Mouse (Mus musculus): ENCODE measurements around the gene Zfp518b. TPM values are rescaled to one million over a fixed set of nuclear protein-coding genes. Genes with fewer than 3 reads are reported as not detected.

Gene Zfp518b
- polyA plus RNA-seq, 1 experiment, result 0.93 TPM

DNA sequence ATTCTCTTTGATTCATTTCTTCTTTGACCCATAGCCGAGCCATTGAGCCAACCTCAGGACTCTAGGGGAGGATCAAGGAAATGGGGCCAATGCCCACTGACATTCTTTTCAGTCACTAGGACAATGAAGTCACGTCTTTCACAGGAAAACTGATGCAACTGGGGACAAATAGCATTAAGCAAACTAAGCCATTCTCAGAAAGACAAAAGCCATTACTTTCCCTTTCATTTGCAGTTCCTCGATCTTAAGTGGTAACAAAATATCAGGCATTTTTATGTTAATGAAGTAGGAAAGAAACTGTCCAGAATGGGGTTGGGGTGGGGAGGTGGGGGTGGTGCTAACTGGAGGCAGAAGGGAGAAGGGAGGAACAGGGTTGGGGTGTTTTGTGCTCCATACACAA lies 13.4 kb upstream of the Zfp518b start:
- DNase-seq, result no peak
- no peaks in the 10 kb centered on the region for H3K4me1 ChIP-seq (replicated peaks; ENCODE audit: control insufficient read depth, insufficient read depth, low read length)
- H3K4me3 ChIP-seq (ENCODE audit: control insufficient read depth, insufficient read depth, low read length), result no peak overlapping the region
- 72% methylated on average over 3 of the region's 3 CpGs for WGBS
- no peak for TF ChIP-seq CTCF (IDR thresholded peaks at IDR 0.05; ENCODE audit: borderline replicate concordance, control insufficient read depth, extremely low read depth, insufficient read depth, low read length, poor library complexity)
- H3K27me3 ChIP-seq (ENCODE audit: control insufficient read depth, insufficient read depth, low read length), result no peaks in the 10 kb centered on the region
- no peaks in the 10 kb centered on the region for H3K36me3 ChIP-seq (ENCODE audit: control insufficient read depth, insufficient read depth, low read length)
- H3K27ac ChIP-seq (ENCODE audit: control insufficient read depth, insufficient read depth, low read length), result no peak overlapping the region

DNA sequence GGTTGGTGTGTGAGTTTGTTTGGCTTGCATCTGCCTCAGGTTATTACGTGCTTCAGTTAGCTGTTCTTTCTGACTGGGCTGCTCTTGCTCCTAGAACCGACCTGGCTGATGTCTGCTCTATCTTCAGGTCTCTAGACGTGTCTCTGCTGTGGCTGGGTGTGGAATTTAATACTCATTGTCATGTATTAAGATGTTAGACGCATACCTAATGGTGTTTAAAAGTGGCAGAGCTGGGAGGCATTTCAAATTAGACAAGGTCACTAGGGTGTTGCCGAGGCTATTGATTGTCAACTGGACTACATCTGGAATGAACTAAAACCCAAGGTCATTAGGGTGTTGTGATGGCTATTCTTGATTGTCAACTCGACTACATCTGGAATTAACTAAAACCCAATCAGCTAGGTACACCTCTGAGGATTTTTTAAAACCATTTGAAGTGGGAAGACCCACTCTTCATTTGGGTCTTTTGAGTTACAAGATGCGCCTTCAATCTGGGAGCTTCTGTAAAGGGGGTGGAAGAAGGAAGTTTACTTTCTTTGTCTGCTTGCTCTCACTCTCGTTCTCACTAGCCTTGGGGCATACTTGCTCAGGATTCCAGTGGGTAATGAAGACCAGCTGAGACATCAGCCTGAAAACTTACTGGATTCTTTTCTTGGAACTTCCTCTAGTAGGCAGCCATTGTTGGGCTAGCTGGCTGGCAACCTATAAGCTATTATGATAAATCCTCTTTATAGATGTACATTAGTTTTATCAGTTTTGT lies 12.2 kb upstream of the Zfp518b start:
- TF ChIP-seq CTCF (IDR thresholded peaks at IDR 0.05; ENCODE audit: borderline replicate concordance, control insufficient read depth, extremely low read depth, insufficient read depth, low read length, poor library complexity) (no peak), POLR2A (IDR thresholded peaks at IDR 0.05; ENCODE audit: control insufficient read depth, extremely low read depth, insufficient read depth, low read length, poor library complexity) (no peak)
- Histone ChIP-seq H3K4me1 (replicated peaks; ENCODE audit: control insufficient read depth, insufficient read depth, low read length) (no peaks in the 10 kb centered on the region), H3K4me3 (ENCODE audit: control insufficient read depth, insufficient read depth, low read length) (no peak overlapping the region), H3K27me3 (ENCODE audit: control insufficient read depth, insufficient read depth, low read length) (no peaks in the 10 kb centered on the region), H3K27ac (ENCODE audit: control insufficient read depth, insufficient read depth, low read length) (no peak overlapping the region), H3K36me3 (ENCODE audit: control insufficient read depth, insufficient read depth, low read length) (no peaks in the 10 kb centered on the region)
- DNase-seq, result no peak
- 91% methylated on average over 8 of the region's 8 CpGs for WGBS

DNA sequence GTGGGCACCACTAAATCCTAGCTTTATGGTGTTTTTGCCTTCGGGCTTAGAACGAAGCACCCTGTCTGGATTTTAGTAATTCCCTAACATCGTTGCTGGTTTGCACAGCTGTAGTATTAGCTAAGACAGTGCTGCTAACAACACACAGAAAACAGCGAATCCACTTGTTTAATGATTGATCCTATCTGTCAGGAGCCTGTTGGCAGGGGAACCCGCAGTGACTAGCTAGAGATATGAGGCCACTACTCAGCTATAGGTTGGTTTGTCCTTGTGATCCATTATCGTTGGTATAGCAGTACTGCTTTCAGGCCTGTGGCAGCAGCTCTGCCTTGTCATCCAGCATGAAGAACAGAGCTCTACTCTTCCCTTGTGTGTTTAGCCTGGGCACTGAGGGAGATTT lies 8.2 kb upstream of the Zfp518b start:
- DNase-seq, result no peak
- Histone ChIP-seq H3K4me1 (replicated peaks; ENCODE audit: control insufficient read depth, insufficient read depth, low read length) (no peaks in the 10 kb centered on the region), H3K36me3 (ENCODE audit: control insufficient read depth, insufficient read depth, low read length) (no peaks in the 10 kb centered on the region), H3K4me3 (ENCODE audit: control insufficient read depth, insufficient read depth, low read length) (no peak overlapping the region), H3K27ac (ENCODE audit: control insufficient read depth, insufficient read depth, low read length) (no peak overlapping the region), H3K27me3 (ENCODE audit: control insufficient read depth, insufficient read depth, low read length) (no peaks in the 10 kb centered on the region)
- WGBS, result 93% methylated on average over 6 of the region's 6 CpGs
- TF ChIP-seq CTCF (IDR thresholded peaks at IDR 0.05; ENCODE audit: borderline replicate concordance, control insufficient read depth, extremely low read depth, insufficient read depth, low read length, poor library complexity) (no peak), POLR2A (IDR thresholded peaks at IDR 0.05; ENCODE audit: control insufficient read depth, extremely low read depth, insufficient read depth, low read length, poor library complexity) (no peak)

- H3K36me3 ChIP-seq (ENCODE audit: control insufficient read depth, insufficient read depth, low read length), result no peaks in the 10 kb centered on the region
- no peak for DNase-seq
- no peak overlapping the region for H3K4me3 ChIP-seq (ENCODE audit: control insufficient read depth, insufficient read depth, low read length)
- peaks cover 5% of the 10 kb centered on the region for H3K4me1 ChIP-seq (replicated peaks; ENCODE audit: control insufficient read depth, insufficient read depth, low read length)
- H3K27ac ChIP-seq (ENCODE audit: control insufficient read depth, insufficient read depth, low read length), result no peak overlapping the region
- TF ChIP-seq CTCF (IDR thresholded peaks at IDR 0.05; ENCODE audit: borderline replicate concordance, control insufficient read depth, extremely low read depth, insufficient read depth, low read length, poor library complexity) (no peak), POLR2A (IDR thresholded peaks at IDR 0.05; ENCODE audit: control insufficient read depth, extremely low read depth, insufficient read depth, low read length, poor library complexity) (no peak)
- no peaks in the 10 kb centered on the region for H3K27me3 ChIP-seq (ENCODE audit: control insufficient read depth, insufficient read depth, low read length)
- WGBS, result 94% methylated on average over 6 of the region's 6 CpGs
These were observed 4.6 kb upstream of the Zfp518b start for GRCm38 (mm10) chr5:38689186-38689585.

- DNase-seq, result no peak
- no peak overlapping the region for H3K27ac ChIP-seq (ENCODE audit: control insufficient read depth, insufficient read depth, low read length)
- WGBS, result 97% methylated on average over 1 of the region's 1 CpGs
- no peak for TF ChIP-seq POLR2A (IDR thresholded peaks at IDR 0.05; ENCODE audit: control insufficient read depth, extremely low read depth, insufficient read depth, low read length, poor library complexity)
- TF ChIP-seq CTCF (IDR thresholded peaks at IDR 0.05; ENCODE audit: borderline replicate concordance, control insufficient read depth, extremely low read depth, insufficient read depth, low read length, poor library complexity), result no peak
- H3K4me3 ChIP-seq (ENCODE audit: control insufficient read depth, insufficient read depth, low read length), result no peak overlapping the region
- H3K36me3 ChIP-seq (ENCODE audit: control insufficient read depth, insufficient read depth, low read length), result no peaks in the 10 kb centered on the region
- peaks cover 5% of the 10 kb centered on the region for H3K4me1 ChIP-seq (replicated peaks; ENCODE audit: control insufficient read depth, insufficient read depth, low read length)
- H3K27me3 ChIP-seq (ENCODE audit: control insufficient read depth, insufficient read depth, low read length), result no peaks in the 10 kb centered on the region
These were observed 3.1 kb upstream of the Zfp518b start for GRCm38 (mm10) chr5:38687694-38688093.

DNA sequence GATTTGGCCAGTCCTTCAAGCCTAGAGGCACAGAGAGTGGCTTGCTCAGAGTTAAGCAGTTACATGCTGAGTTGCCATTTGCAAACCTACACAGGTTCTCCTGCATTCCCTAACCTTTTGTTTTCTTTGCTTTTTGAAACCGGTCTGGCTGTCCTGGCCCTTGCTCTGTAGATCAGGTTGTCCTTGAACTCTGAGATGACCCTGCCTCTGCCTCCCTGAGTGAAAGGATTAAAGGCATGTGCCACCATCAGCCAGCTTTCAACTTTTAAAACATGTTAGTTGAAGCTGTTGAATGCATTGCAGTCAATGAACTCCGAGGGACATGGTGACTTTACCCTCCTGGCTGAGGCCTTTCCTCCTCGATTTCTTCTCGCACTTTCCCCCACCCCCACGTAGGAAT lies 25.8 kb downstream of the Zfp518b start:
- no peak for TF ChIP-seq POLR2A (IDR thresholded peaks at IDR 0.05; ENCODE audit: control insufficient read depth, extremely low read depth, insufficient read depth, low read length, poor library complexity)
- TF ChIP-seq CTCF (IDR thresholded peaks at IDR 0.05; ENCODE audit: borderline replicate concordance, control insufficient read depth, extremely low read depth, insufficient read depth, low read length, poor library complexity), result no peak
- 93% methylated on average over 5 of the region's 5 CpGs for WGBS
- Histone ChIP-seq H3K36me3 (ENCODE audit: control insufficient read depth, insufficient read depth, low read length) (no peaks in the 10 kb centered on the region), H3K27ac (ENCODE audit: control insufficient read depth, insufficient read depth, low read length) (no peak overlapping the region), H3K27me3 (ENCODE audit: control insufficient read depth, insufficient read depth, low read length) (no peaks in the 10 kb centered on the region), H3K4me3 (ENCODE audit: control insufficient read depth, insufficient read depth, low read length) (no peak overlapping the region), H3K4me1 (replicated peaks; ENCODE audit: control insufficient read depth, insufficient read depth, low read length) (no peaks in the 10 kb centered on the region; the same call in 1 of the 2 replicates)
- DNase-seq, result no peak

DNA sequence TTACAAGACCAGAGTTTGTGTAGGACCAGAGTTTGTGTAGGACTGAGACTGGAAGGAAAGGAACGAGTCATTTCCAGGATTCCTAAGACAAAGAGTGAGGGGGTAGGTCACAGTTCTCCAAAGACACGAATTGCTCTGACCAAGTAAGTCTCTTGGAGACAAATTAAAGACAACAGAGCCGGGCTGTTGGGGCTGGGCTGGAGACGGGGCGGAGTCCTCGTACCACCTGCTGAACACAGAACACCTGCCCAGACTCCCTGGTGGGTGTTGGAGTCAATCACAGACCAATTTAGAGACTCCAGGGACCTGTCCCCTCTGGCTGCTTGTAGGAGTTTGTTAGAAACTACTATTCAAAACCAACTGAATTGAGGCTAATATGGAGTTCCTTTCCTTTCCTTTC lies 28.4 kb downstream of the Zfp518b start:
- Histone ChIP-seq H3K4me3 (ENCODE audit: control insufficient read depth, insufficient read depth, low read length) (no peak overlapping the region), H3K27ac (ENCODE audit: control insufficient read depth, insufficient read depth, low read length) (no peak overlapping the region), H3K27me3 (ENCODE audit: control insufficient read depth, insufficient read depth, low read length) (no peaks in the 10 kb centered on the region), H3K36me3 (ENCODE audit: control insufficient read depth, insufficient read depth, low read length) (no peaks in the 10 kb centered on the region), H3K4me1 (replicated peaks; ENCODE audit: control insufficient read depth, insufficient read depth, low read length) (no peaks in the 10 kb centered on the region; the same call in 1 of the 2 replicates)
- TF ChIP-seq POLR2A (IDR thresholded peaks at IDR 0.05; ENCODE audit: control insufficient read depth, extremely low read depth, insufficient read depth, low read length, poor library complexity) (no peak), CTCF (IDR thresholded peaks at IDR 0.05; ENCODE audit: borderline replicate concordance, control insufficient read depth, extremely low read depth, insufficient read depth, low read length, poor library complexity) (no peak)
- 82% methylated on average over 6 of the region's 6 CpGs for WGBS
- no peak for DNase-seq
